Mouse (Mus musculus) heart, postnatal 0 days (tissue): ENCODE data around the gene Ntf5.

Source experiments
- CTCF ChIP-seq: IDR thresholded peaks from 2 replicates; pipeline ENCODE4 v1.5.1; 2016; ENCODE audit warnings: antibody characterized with exemption, control low read depth, low read depth
- EP300 ChIP-seq: IDR thresholded peaks from 2 replicates; pipeline ENCODE4 v1.6.1; 2016; ENCODE audit warnings: antibody characterized with exemption, low read depth

GRCm38 (mm10) chr7:45449974-45450373, 36.5 kb downstream of the Ntf5 start:
- TF ChIP-seq CTCF = no peak
- TF ChIP-seq EP300 = no peak
